Mouse (Mus musculus): ENCODE measurements at regions not wholly inside any gene's neighbourhood (a gene's known extent, or its start where the extent isn't known, plus 50 kb on each side); places are given as distances from the start of the nearest gene placed in this dataset.

DNA sequence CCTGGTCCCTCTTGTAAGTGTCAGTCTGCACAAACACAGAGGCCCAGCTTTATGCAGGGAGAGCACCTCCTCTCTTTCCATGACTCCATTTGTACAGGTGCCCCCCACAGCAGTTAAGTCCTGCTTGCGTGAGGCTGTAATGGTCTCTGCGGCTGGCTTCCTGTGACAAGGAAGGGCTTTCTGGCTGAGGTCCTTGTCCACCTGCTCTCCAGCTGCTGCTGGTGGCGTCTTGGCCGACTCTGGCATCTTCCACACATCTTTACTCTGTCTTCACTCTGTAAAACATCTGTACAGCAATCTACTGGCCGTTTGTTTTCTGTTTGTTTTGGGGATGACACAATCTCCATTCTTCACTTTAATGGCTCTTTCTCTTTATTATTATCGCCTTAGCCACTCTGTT is 60.8 kb downstream of the Rpusd4 start:
- DNase-seq (ENCODE audit: low spot score in 2 of 2), result no peak

DNA sequence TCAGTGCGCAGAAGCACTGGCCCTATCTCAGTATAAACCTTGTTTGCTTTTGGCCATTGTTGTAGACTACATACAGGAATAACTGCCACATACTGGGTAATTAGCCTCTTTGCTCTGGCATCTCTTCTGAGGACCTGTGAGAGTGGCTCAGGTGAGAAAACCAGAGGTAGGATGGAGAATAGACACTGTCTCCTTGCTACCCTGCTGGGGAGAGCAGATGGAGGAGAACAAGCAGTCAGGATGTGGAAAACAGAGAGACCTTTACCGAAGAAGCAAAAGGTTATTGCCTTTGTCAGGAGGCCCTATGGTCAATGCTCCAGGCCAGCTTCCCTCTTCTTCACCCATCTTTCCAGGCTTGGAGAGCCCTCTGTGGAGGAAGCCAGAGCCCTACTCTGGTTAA is 62.7 kb downstream of the Rpusd4 start:
- no peak for DNase-seq (ENCODE audit: low spot score in 2 of 2)

DNA sequence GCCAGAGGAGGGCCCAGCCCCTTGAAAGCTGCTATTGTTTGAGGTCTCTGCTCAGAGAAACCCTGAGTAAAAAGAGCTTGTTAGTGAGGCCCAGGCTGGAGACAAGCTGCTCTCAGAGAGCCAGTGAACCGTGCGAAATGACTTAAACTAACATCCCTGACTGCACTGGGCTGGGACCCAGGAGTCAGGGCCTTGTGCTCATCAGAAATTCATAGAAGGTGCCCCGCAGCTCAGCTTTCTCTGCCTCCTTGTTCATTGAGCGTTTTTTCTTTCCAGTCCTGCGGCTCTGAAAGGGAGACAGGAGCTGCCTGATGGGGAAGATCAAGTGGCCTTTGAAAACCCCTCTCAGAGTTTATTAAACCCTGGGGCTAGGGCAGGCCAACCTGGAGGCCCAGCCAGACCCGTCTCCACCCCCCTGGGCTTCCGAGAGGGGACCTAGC is 63.6 kb downstream of the Rpusd4 start:
- DNase-seq (ENCODE audit: low spot score in 2 of 2), result peak; percentile 23 to 32

DNA sequence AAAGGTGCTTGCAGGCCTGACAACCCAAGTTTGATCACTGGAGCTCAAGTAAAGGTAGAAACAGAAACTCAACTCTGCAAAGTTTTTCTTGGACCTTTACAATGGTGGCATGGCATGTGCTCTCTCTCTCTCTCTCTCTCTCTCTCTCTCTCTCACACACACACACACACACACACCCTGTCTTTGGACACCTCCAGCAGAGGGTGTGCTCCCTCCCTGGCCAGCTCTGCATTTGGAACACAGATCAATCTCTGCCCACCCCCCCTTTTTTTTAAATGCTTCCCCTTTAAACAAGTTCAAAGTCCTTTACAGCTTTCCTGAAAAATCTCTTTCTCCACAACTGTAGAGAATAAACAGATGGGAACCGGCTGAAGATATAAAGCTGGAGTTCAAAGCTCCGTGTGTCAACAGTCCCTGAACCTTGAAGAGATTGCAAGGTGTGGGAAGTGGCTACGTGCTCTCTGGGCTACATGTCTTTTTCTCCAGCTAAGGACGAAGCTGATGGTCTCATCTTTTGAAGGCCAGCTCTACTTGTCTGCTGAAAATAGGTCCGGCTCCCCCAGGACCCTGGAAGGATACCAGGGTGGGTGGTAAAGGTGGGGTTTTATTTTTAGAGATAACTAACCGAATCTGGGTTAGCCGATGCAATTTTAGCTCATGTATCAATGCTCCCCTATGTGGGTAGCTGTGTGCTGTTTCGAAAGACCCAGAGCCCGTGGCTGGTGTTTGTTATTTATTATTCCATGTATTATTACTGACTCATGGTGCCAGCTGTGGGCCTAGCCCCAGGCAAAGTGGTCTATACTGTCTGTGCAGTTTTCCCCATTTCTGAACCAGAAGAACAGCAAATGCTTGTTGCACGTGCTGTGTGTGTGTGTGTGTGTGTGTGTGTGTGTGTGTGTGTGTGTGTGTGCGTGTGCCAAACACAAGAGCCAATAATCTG is 65.3 kb downstream of the Rpusd4 start:
- DNase-seq (ENCODE audit: low spot score in 2 of 2), result no peak

DNA sequence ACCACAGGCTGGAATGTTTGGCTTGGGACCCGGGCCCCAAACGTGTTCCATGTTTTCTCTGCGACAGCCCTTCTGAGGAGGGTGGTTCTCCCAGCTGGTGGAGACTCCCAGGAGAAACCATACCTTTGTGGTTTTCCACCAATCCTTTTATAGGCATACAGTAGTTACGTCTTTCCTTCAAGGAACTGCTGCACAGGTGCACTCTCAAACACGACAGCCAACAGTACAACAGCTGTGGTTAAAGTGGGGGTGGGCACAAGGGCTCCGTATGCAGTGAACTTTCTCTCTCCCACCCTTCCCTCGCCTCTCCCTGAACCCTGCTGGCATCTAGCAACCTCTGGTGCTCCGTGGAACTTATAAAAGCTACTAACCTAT is 66.0 kb downstream of the Rpusd4 start:
- DNase-seq (ENCODE audit: low spot score in 2 of 2), result no peak

DNA sequence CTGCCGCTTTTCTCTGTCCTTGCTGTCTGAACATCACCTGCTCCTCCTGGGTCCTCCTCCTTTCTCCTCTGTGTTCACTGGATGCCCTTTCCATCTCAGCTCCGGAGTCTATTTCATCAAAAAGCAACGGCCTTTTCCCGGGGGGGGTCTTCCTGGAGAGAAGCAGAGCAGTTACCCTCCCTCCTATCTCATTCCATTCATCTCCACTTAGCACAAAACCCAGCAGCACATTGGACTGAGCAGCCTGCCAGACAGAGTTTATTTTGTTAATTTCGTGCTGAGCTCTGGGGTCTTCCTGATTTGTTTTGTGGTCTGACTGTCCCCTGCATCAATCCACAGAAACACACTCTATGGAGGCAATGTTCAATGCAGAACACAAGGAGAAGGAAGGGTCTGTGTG is 66.9 kb downstream of the Rpusd4 start:
- no peak for DNase-seq (ENCODE audit: low spot score in 2 of 2)

DNA sequence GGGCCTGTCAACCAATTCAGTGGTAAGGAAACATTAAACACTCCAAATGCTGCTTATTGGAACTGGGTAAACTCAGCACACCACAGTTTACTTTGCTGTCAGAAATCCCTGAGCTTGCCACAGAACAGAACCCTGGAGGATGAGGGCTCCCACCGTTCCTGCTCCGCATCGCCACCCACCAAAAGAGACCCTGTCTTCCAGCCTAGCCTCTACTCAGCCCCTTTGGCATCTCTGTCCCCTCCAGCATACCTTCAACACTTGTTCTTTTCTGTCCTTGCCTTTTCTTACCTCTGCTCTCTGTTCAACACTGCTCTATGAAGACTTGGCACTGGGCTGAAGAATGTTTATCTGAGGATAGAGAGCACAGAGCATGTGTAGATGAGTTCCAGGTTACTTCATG is 67.5 kb downstream of the Rpusd4 start:
- DNase-seq (ENCODE audit: low spot score in 2 of 2), result no peak

DNA sequence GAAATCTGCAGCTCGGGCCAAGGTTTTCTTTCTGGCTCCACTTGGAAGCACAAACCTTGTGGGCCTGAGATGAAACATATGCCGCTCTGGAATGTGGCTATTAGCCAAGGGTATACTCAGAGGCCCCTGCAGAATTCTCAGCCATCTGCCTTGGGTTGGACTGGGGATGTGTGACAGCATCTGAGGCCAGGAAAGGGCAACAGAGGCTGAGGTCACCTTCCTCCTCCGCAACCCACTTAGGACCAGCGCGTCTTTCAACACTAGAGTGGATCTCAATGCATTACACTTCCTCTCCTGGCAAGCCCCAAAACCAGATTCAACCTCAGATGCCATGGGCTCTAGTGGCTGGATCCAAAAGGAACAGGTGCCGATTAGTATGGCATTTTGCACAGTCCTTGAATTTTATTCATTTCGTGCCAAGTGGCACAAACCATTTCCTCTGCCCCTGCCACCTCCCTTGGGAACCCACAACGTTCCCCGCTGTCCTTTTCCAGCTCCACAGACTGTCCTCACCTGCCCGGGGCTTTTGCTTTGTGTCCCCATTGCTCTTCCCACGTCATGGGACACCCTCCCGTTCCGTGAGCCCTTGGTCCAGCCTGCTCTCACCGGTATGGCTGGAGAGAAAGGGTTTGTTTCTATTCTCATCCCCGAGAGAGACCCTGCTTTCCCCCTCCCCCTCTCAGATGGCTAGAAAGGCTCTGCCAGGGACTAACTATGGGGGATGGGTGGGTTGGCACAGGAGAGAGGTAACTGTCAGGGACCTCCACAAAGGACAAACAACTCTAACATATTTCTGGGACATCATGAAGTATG is 68.4 kb downstream of the Rpusd4 start:
- no peak for DNase-seq (ENCODE audit: low spot score in 2 of 2)

DNA sequence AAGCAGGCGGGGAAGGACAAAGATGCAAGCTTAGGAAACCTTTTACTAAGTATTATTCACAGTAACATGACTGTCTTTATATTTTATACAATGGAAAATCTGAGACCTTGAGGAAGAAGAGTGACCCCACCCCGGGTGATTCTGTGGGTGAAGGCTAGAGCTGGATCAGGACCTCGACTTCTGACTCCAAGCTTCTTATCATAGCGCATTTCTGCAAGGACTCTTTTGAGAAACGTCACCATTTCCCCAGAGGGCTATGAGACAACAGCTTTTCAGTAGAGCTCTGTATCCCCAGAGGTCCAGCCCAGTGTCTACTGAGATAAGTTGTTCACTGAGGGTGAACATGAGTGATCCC is 69.0 kb downstream of the Rpusd4 start:
- no peak for DNase-seq (ENCODE audit: low spot score in 2 of 2)

DNA sequence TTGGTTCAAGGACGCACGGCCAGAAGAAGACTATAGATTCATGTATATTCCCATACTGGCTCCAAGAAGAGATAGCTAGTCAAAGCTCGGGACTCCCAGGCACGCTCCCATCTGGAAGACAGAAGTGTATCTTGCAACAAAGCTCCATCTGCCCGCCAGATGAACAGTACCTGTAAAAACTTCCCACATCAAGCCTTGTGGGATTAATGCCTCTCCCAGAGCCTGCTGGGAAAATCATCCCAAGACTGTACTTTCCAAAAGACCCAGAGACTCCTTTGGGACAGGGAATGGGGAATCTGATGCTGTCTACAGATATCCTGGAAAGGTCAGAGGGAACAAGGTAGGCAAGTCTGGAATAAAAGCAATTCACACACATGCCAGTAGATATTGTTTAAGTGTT is 71.2 kb downstream of the Rpusd4 start:
- no peak for DNase-seq (ENCODE audit: low spot score in 2 of 2)

DNA sequence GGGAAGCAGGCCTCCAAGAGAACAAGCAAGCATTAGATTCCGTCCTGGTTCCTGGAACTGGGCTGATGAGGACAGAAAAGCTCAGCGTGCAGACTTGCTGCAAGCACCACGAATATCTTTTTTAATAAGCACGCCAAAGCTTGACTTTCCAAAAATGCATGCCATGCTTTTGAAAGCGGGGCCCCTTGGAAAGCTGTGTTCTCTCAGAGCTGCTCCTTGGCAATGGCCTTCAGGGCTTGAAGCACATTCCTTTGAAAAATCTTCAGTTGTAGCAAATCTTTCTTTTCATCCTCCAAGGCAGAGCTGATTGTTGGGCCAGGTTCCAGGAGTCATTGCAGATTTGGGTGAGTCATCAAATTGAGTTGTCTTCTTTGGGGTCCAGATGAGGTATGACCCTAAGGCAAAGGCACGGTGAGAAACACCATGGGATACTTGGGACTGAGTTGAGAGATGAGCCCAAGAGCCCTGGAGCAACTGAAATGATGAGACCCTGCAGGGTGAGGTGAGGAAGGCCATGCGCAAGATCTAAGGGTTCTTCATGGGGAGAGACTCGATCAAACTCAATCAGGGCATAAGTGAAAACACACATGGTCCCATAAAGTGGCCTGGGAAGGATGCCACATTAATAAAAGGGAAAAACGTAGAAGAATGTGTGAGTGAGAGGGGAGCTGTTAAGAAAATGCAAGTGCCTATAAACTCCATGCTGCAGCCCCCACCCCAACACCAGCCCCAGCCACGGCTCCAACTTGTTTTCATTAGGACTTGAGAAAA is 72.0 kb downstream of the Rpusd4 start:
- DNase-seq (ENCODE audit: low spot score in 2 of 2), result no peak

DNA sequence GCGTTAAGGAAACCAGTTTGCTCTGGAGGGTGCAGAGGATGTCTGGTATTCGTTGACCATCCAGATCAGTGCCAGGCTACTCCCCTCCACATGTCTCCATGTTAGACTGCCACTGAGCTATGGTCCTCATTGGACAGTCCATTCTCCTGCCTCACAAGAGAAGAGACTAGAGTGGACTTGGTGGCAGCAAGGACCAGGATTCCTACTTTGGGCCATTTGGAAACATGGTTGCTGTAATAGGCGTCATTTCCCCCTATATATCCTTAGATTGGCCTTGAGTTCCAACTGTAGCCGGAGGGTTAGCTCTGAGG is 72.6 kb downstream of the Rpusd4 start:
- DNase-seq (ENCODE audit: low spot score in 2 of 2), result no peak

DNA sequence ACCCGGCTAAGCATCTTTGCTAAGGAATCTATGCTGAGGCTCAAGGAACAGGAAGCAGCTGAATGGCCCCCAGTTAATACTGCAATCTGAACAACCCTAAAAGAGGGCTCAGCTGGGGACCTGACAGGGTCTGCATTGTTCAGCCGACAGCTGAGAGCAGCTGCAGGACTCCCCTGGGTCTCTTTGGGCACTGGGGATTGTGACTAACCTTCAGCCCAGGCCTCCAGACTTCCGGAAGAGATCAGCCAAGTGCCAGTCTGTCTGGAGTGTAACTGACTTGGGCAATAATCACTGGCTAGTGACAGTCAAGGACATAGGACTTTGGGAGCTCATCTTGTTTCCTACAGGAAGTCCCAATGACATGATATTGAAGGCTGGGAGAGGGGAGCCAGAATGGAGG is 73.1 kb downstream of the Rpusd4 start:
- no peak for DNase-seq (ENCODE audit: low spot score in 2 of 2)

DNA sequence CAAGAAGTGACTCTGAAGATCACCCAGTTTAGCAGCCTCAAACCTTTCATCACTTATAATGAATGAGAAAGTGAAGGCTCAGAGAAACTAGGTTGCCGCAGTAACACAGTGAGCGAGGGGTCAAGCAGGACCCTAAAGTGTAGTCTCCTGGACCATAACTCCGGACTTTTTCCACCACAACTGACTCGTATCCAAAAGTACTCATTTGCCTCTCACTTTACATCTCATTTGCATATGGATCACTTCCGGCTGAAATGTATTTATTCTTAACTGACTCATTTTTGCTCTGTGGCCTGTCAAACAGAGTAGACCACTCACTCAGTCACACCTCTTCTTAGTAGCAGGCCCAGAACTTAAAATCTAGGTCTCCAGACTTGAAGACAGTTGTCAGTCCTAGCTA is 73.7 kb downstream of the Rpusd4 start:
- no peak for DNase-seq (ENCODE audit: low spot score in 2 of 2)

DNA sequence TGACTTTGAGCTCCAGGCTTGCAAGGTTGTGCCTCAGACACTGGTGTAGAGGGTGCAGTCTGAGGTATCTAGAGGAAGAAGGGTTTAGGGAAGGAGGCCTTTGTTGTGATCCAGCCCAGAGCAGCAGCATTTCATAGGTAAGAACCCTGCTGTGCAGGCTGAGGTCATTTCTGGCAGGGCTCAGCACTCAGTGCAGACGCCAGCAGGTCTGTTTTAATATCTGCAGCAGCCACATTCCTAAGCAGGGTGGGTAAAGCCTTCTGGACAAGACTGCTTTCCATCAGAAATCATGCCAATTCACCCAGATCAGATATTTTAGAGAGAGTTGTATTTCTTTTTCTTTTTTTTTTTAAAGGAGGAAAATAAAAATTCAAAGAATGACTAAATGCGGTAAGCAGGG is 74.8 kb downstream of the Rpusd4 start:
- no peak for DNase-seq (ENCODE audit: low spot score in 2 of 2)

DNA sequence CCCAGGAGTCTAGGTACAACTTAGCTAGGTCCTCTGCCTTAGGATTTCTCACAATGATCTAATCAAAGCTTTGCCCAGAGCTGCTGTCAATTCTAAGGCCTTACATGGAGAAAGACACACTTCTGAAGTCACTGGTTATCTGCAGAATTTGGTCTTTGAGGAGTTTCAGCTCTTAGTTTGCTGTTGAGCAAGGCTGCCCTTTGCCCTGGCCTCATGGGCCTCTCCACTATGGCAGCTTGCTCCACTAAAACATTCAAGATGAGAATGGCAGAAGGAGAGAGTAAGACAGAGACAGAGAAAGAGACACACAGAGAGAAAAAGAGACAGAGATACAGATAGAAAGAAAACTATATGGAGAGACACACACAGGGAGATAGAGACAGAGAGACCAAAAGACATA is 75.7 kb downstream of the Rpusd4 start:
- no peak for DNase-seq (ENCODE audit: low spot score in 2 of 2)

DNA sequence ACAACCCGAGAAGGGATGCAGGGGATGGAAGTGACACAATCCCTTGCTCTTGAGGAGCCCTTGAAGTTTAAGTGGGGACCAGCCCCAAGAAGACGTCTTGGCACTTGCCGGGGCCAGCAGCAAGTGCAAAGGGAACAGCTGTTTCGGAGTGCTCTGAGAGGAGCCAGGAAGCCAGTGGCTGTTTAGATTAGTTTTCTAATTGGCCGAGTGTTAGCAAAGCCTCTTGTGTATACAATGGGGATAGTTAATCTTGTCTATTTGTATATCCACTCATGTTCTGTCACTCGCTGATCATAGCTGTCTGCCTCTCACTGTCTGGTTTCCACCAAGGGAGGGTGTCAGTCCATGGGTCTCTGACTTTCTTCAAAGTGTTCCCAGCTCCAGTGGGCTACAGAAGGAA is 76.6 kb upstream of the Cdon start:
- DNase-seq (ENCODE audit: low spot score in 2 of 2), result no peak

DNA sequence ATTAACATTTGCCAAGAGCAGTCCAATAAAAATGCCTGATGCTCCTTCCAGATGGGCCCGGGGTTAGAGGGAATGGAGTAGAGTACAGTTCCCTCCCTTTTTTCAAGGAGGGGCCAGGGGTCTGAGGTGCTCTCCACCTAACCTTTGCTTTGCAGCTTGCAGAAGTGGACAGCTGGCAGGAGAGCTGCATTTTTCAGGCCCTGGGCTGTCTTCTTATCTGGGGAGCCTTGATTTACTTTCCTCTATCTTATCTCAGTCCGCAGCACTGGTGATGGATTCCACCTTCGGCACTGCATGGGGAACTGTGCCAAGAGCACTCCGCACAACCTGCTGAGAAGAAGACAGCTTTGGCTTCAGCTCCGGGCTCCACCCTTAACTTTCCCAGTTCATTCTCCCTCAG is 74.5 kb upstream of the Cdon start:
- no peak for DNase-seq (ENCODE audit: low spot score in 2 of 2)

DNA sequence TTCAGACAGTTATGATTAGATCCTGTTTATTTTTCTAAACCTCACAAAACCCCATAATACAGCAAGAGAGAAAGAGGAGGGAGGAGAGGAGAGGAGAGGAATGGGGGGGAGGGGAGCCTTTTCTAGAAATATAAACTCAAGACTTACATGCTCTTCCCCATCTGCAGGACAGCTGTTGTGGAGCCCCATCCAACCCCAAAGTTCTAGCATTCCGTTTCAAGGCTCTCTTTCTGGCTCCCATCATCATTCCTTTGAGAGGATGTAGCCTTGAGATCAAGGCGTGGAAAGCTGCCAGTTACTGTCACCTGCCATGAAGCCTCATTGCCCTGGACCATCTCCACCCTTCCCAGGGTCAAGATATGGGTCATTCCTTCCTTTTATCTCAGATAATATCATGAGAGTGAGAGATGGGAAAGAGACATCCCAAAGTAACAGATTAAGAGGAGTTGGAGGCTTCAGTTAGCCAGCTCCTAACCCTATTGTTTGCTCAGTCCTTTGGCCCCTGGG is 70.8 kb upstream of the Cdon start:
- DNase-seq (ENCODE audit: low spot score in 2 of 2), result no peak

DNA sequence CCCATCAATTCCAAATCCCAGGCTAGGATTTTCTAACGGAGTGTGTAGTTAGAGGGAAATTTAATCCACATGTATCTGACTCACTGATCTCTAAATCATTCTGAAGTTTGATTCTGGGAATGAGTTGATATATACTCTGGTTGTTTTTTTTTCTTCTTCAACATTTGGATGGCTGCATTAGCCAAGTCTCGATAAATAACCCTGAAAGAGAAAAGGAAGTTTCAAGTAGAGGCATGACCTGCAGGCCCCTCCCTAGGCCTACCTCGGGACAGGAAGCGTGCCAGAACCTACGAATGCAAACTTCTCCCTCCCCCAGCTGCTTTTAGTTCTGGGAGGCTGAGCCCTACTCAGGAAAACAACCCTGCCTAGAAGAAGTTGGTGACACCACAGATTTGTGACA is 69.4 kb upstream of the Cdon start:
- DNase-seq (ENCODE audit: low spot score in 2 of 2), result no peak

DNA sequence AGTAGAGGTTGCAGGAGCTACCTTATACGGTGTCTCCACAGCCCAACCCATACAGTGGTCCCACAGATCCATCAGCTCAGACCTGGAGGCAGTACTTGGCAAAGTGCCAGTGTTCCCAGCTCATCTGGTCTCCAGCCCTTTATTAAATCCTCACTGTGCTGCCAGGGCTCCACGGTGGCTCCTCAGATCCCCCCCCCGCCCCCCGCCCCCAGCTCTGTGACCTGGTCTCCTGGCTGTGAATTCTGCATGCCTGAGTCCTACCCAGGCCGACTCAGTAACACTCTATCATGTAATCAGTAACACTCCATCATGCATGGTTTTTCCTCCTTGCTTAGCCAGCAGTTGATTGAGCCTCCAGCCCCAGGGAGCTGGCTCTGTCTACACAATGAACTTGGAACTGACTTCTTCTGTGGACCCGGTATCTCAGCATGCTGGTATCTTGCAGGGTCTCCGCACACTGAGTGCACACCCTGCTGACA is 66.2 kb upstream of the Cdon start:
- DNase-seq (ENCODE audit: low spot score in 2 of 2), result no peak

DNA sequence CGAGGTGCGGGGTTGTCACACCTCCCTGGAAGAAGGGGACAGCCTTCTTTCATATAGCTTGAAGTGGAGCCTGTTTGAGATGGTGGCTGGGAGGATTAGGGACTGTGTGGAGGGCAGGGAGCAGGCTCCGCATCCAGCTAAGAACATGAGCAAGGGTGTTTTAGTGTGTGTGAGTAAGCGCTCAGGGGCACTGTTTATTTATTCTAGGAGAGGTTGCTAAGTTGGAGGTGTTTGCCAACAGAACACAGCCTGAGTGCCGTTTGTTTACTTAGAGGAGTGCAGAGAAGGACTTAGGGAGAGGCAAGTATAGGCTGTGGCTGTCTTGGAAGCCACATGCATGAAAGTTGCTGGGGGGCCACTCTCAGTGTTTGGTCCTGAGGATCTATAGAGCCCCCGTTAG is 61.2 kb upstream of the Cdon start:
- no peak for DNase-seq (ENCODE audit: low spot score in 2 of 2)

Data from right cerebral cortex, postnatal 36 days (tissue).